Mouse (Mus musculus): ENCODE data around the gene Gsto2. TPM values are rescaled to one million over a fixed set of nuclear protein-coding genes. Genes with fewer than 3 reads are reported as not detected.

Gsto2 gene
- polyA plus RNA-seq, 2 experiments: 0.08 to 0.37 TPM

DNA sequence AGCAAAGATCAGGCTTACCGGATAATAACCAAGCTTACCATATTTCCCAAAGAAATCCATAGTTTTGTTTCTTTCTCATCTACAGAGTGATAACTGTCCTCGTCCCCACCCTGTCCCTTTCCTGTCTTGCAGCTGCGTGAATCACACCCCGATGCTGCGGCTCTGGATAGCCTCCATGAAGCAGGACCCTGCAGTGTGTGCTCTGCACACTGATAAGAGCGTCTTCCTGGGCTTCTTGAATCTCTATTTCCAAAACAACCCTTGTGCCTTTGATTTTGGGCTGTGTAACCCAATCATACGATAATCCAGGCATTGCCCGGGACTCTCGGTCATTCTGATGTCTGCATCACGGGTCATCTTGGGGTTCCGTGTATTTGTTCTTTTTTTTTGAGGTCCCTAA lies 20.6 kb downstream of the Gsto2 start:
- Histone ChIP-seq H3K36me3 (replicated peaks; ENCODE audit: control insufficient read depth, insufficient read depth, low read depth) (no peaks in the 10 kb centered on the region), H3K27ac (no peak overlapping the region), H3K4me2 (ENCODE audit: low read depth) (no peak overlapping the region), H3K9ac (replicated peaks) (no peak overlapping the region), H3K4me3 (ENCODE audit: insufficient read depth in 1 of 2, low read depth in 2 of 2, low read length in 2 of 2) (no peak overlapping the region), H3K4me1 (replicated peaks; ENCODE audit: control insufficient read depth in 2 of 2, insufficient read depth in 2 of 2, low read length in 1 of 2) (peaks cover 0 to under 1% of the 10 kb centered on the region in 2 experiments; a peak in 1 of 4 replicates), H3K9me3 (ENCODE audit: control insufficient read depth, low read length) (no peaks in the 10 kb centered on the region), H3K27me3 (ENCODE audit: control insufficient read depth, insufficient read depth, low read length) (no peaks in the 10 kb centered on the region)
- TF ChIP-seq CTCF (IDR thresholded peaks at IDR 0.05; ENCODE audit: low read depth) (no peak), EP300 (IDR thresholded peaks at IDR 0.05; ENCODE audit: low read depth) (no peak)
- ATAC-seq (ENCODE audit: insufficient read depth): no peak
- no peak for DNase-seq (ENCODE audit: low read depth in 3 of 3, low spot score in 3 of 3)
- 43% methylated on average over 11 of the region's 11 CpGs for WGBS (ENCODE audit: insufficient replicate concordance)

DNA sequence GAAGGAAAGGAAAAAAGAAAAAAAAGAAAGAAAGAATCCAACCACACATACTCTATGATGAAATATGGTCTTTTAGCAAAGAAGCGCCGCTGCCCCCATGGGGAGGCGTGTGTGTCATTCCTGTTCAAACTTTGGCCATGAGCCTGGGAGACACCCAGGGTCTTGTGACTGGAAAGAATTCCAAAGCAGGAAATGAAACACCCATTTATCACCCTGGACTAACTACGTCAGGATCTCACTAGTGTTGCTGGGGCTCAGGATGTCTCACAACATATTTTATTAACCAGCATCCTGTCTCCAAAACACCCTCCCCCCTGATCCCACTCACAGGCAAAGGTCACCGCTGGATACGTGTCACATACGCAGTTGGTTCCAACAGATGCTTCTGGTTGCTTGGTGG lies 21.3 kb downstream of the Gsto2 start:
- Histone ChIP-seq H3K4me3 (ENCODE audit: insufficient read depth in 1 of 2, low read depth in 2 of 2, low read length in 2 of 2) (no peak overlapping the region), H3K36me3 (replicated peaks; ENCODE audit: control insufficient read depth, insufficient read depth, low read depth) (no peaks in the 10 kb centered on the region), H3K4me1 (replicated peaks; ENCODE audit: control insufficient read depth in 2 of 2, insufficient read depth in 2 of 2, low read length in 1 of 2) (peaks cover 0 to 4% of the 10 kb centered on the region in 2 experiments; a peak in 1 of 4 replicates), H3K9ac (replicated peaks) (no peak overlapping the region), H3K9me3 (ENCODE audit: control insufficient read depth, low read length) (no peaks in the 10 kb centered on the region), H3K27me3 (ENCODE audit: control insufficient read depth, insufficient read depth, low read length) (no peaks in the 10 kb centered on the region), H3K4me2 (ENCODE audit: low read depth) (no peak overlapping the region), H3K27ac (no peak overlapping the region)
- DNase-seq (ENCODE audit: low read depth in 3 of 3, low spot score in 3 of 3) (no peak), ATAC-seq (ENCODE audit: insufficient read depth) (no peak)
- TF ChIP-seq CTCF (IDR thresholded peaks at IDR 0.05; ENCODE audit: low read depth) (no peak), EP300 (IDR thresholded peaks at IDR 0.05; ENCODE audit: low read depth) (no peak)
- WGBS (ENCODE audit: insufficient replicate concordance): 58% methylated on average over 7 of the region's 7 CpGs

DNA sequence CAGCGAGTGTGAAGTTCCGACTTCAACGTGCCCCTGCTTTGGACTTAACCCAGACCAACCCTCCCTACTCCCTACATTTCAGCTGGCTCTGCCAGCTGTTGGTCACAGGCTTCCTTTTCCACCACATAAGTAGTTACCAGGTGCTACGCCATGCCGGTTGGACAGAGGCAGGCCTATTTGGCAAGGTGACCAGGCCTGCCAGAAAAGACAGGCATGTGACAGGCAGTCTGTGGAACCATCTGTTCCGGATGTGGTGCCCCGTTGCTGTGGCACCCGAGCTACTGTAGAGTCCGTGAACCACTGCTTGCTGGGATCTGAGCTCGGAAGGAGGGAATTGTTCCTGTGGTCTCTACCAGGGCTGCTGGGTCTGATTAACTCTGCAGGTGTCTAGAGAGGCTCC lies 22.1 kb downstream of the Gsto2 start:
- Histone ChIP-seq H3K4me2 (ENCODE audit: low read depth) (no peak overlapping the region), H3K9me3 (ENCODE audit: control insufficient read depth, low read length) (no peaks in the 10 kb centered on the region), H3K4me1 (replicated peaks; ENCODE audit: control insufficient read depth in 2 of 2, insufficient read depth in 2 of 2, low read length in 1 of 2) (peaks cover 0 to 4% of the 10 kb centered on the region in 2 experiments; a peak in 1 of 4 replicates), H3K36me3 (replicated peaks; ENCODE audit: control insufficient read depth, insufficient read depth, low read depth) (no peaks in the 10 kb centered on the region), H3K27me3 (ENCODE audit: control insufficient read depth, insufficient read depth, low read length) (no peaks in the 10 kb centered on the region), H3K9ac (replicated peaks) (no peak overlapping the region), H3K27ac (no peak overlapping the region), H3K4me3 (ENCODE audit: insufficient read depth in 1 of 2, low read depth in 2 of 2, low read length in 2 of 2) (no peak overlapping the region)
- TF ChIP-seq CTCF (IDR thresholded peaks at IDR 0.05; ENCODE audit: low read depth): no peak
- TF ChIP-seq EP300 (IDR thresholded peaks at IDR 0.05; ENCODE audit: low read depth): no peak
- ATAC-seq (ENCODE audit: insufficient read depth) (no peak), DNase-seq (ENCODE audit: low read depth in 3 of 3, low spot score in 3 of 3) (no peak)
- WGBS (ENCODE audit: insufficient replicate concordance): 77% methylated on average over 10 of the region's 10 CpGs

DNA sequence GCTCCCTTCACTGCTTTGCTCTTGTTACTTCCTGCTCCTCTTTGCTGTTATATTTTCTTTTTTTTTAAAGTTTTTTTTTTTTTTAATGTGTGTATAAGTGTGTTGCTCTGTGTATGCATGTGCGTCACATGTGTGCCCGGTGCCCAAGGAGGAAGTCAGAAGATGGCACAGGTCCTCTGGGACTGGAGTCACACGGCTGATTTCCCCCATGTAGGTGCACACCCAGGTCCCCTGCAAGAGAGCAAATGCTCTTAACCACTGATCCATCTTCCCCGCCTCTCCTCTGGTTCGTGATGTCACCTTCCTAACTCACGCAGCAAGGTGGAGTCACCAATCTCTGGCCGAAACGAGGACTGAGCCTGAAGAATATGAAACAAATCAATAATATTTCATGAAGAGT lies 22.7 kb downstream of the Gsto2 start:
- Histone ChIP-seq H3K9ac (replicated peaks) (no peak overlapping the region), H3K4me1 (replicated peaks; ENCODE audit: control insufficient read depth in 2 of 2, insufficient read depth in 2 of 2, low read length in 1 of 2) (peaks cover 0 to 4% of the 10 kb centered on the region in 2 experiments; a peak in 1 of 4 replicates), H3K4me3 (ENCODE audit: insufficient read depth in 1 of 2, low read depth in 2 of 2, low read length in 2 of 2) (no peak overlapping the region), H3K27me3 (ENCODE audit: control insufficient read depth, insufficient read depth, low read length) (no peaks in the 10 kb centered on the region), H3K36me3 (replicated peaks; ENCODE audit: control insufficient read depth, insufficient read depth, low read depth) (no peaks in the 10 kb centered on the region), H3K4me2 (ENCODE audit: low read depth) (no peak overlapping the region), H3K27ac (no peak overlapping the region), H3K9me3 (ENCODE audit: control insufficient read depth, low read length) (no peaks in the 10 kb centered on the region)
- TF ChIP-seq EP300 (IDR thresholded peaks at IDR 0.05; ENCODE audit: low read depth) (no peak), CTCF (IDR thresholded peaks at IDR 0.05; ENCODE audit: low read depth) (no peak)
- ATAC-seq (ENCODE audit: insufficient read depth): no peak
- no peak for DNase-seq (ENCODE audit: low read depth in 3 of 3, low spot score in 3 of 3)
- WGBS (ENCODE audit: insufficient replicate concordance): 73% methylated on average over 8 of the region's 8 CpGs

DNA sequence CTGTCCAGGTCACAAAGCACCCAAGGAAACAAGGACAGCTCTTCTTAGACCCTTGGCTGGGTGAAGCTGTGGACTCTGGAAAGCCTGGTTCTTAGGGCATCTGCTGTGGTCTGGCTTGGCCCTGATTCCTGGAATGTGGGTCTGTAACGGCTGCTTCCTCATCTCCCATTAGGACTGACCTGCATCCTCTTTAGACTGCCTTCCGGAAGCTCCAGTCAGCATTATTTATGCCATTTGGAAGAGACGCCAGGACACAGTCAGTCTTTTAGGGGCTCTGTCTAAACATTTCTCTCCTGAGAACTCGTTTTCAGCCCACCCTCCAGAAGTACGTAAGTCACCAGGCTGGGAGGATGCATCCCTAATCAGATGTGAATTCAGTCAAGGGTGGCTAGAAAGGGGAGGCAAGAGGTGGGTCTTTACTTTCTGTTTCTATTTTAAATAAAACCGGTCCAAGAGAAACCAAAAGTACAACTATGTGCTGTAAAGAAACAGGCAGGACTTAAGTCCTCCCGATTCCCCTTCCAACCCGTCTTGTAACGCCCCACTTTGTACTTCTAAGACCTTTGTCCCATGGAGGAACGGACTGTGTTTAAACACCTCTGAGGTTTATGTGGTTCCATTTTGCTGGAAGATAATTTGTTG lies 25.3 kb downstream of the Gsto2 start:
- H3K9me3 ChIP-seq (ENCODE audit: control insufficient read depth, low read length): no peaks in the 10 kb centered on the region
- no peak overlapping the region for H3K9ac ChIP-seq (replicated peaks)
- H3K36me3 ChIP-seq (replicated peaks; ENCODE audit: control insufficient read depth, insufficient read depth, low read depth): no peaks in the 10 kb centered on the region
- no peak for TF ChIP-seq CTCF (IDR thresholded peaks at IDR 0.05; ENCODE audit: low read depth)
- no peak for TF ChIP-seq EP300 (IDR thresholded peaks at IDR 0.05; ENCODE audit: low read depth)
- H3K4me2 ChIP-seq (ENCODE audit: low read depth): no peak overlapping the region; the same call in 1 of the 2 replicates
- H3K27ac ChIP-seq: no peak overlapping the region
- ATAC-seq (ENCODE audit: insufficient read depth) (no peak), DNase-seq (ENCODE audit: low read depth in 3 of 3, low spot score in 3 of 3) (no peak)
- no peaks in the 10 kb centered on the region for H3K27me3 ChIP-seq (ENCODE audit: control insufficient read depth, insufficient read depth, low read length)
- peaks cover 0 to 4% of the 10 kb centered on the region in 2 experiments; a peak in 1 of 4 replicates for H3K4me1 ChIP-seq (replicated peaks; ENCODE audit: control insufficient read depth in 2 of 2, insufficient read depth in 2 of 2, low read length in 1 of 2)
- 33% methylated on average over 10 of the region's 10 CpGs for WGBS (ENCODE audit: insufficient replicate concordance)
- H3K4me3 ChIP-seq (ENCODE audit: insufficient read depth in 1 of 2, low read depth in 2 of 2, low read length in 2 of 2): no peak overlapping the region
